Mouse (Mus musculus): ENCODE measurements around the gene Slc30a6. TPM values are rescaled to one million over a fixed set of nuclear protein-coding genes. Genes with fewer than 3 reads are reported as not detected.

The Slc30a6 gene
- total and polyA plus RNA-seq, 2 experiments from 2014 or later = 18.8 to 24.4 TPM

- no peaks in the 10 kb centered on the region for H3K9me3 ChIP-seq (ENCODE audit: low read length)
- H3K27me3 ChIP-seq (ENCODE audit: insufficient read depth, low read length) = no peaks in the 10 kb centered on the region
- 72% methylated on average over 4 of the region's 4 CpGs for WGBS
- H3K9ac ChIP-seq = 0 out of 2 replicates have a peak overlapping the region, but pooled peaks have one; percentile 69
- no peaks in the 10 kb centered on the region for H3K4me1 ChIP-seq (ENCODE audit: insufficient read depth)
- TF ChIP-seq CTCF (IDR thresholded peaks at IDR 0.05; ENCODE audit: low read depth) = no peak
- peaks cover 1% of the 10 kb centered on the region; the same call in 1 of the 2 replicates for H3K36me3 ChIP-seq (ENCODE audit: insufficient read depth)
- H3K4me2 ChIP-seq (ENCODE audit: low read depth) = no peak overlapping the region; the same call in 1 of the 2 replicates
- no peak overlapping the region for H3K4me3 ChIP-seq (ENCODE audit: low read depth, low read length)
- no peak for ATAC-seq
- H3K27ac ChIP-seq (ENCODE audit: low read depth, low read length) = no peak overlapping the region
- no peak for DNase-seq
These were observed 1.4 kb downstream of the Slc30a6 start for GRCm38 (mm10) chr17:74396766-74397165.

GRCm38 (mm10) chr17:74397173-74397572, 1.8 kb downstream of the Slc30a6 start:
- Histone ChIP-seq H3K4me2 (ENCODE audit: low read depth) (no peak overlapping the region), H3K36me3 (ENCODE audit: insufficient read depth) (peaks cover 5% of the 10 kb centered on the region), H3K27ac (ENCODE audit: low read depth, low read length) (no peak overlapping the region), H3K4me1 (ENCODE audit: insufficient read depth) (no peaks in the 10 kb centered on the region), H3K4me3 (ENCODE audit: low read depth, low read length) (no peak overlapping the region), H3K9me3 (ENCODE audit: low read length) (no peaks in the 10 kb centered on the region), H3K9ac (no peak overlapping the region), H3K27me3 (ENCODE audit: insufficient read depth, low read length) (no peaks in the 10 kb centered on the region)
- ATAC-seq (no peak), DNase-seq (no peak)
- 77% methylated on average over 2 of the region's 2 CpGs for WGBS
- TF ChIP-seq CTCF (IDR thresholded peaks at IDR 0.05; ENCODE audit: low read depth) = no peak

DNA sequence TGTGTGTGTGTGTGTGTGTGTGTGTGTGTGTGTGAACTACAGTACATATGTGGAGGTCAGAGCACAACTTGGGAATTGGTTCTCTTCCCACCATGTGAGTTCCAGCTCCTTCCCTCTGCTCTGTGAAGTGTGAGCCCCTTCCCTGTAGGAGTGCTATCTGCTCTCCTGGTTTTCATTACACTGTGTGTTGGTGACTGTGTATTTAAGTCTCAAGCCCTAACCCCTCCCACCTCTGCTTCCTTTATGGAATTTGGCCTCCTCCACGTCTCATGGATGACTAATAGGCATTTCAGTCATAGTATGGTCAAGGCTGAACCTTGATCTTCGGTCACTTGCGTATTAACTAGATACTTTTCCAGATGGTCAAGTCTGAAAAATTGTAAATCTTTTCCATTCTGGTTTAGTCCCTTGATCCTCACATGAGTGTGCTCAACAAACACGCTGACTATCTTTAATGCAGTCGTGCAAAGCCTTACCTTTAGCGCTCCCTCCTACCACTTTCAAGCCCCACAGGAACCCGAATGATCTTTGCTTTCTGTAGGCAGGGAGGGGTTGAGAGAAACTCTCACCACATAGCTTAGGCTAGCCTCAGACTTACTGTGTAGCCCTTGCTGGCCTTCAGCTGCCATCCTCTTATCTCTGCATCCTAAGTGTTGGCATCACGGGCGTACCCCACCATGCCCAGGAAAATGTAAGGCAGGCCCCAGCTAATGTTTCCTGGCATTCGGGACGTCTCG, 7.2 kb downstream of the Slc30a6 start:
- Histone ChIP-seq H3K9me3 (ENCODE audit: low read length) (no peaks in the 10 kb centered on the region), H3K9ac (no peak overlapping the region), H3K27me3 (ENCODE audit: insufficient read depth, low read length) (no peaks in the 10 kb centered on the region), H3K36me3 (ENCODE audit: insufficient read depth) (peaks cover 42% of the 10 kb centered on the region), H3K4me3 (ENCODE audit: low read depth, low read length) (no peak overlapping the region), H3K27ac (ENCODE audit: low read depth, low read length) (no peak overlapping the region), H3K4me2 (ENCODE audit: low read depth) (no peak overlapping the region), H3K4me1 (ENCODE audit: insufficient read depth) (no peaks in the 10 kb centered on the region)
- TF ChIP-seq CTCF (IDR thresholded peaks at IDR 0.05; ENCODE audit: low read depth) = no peak
- ATAC-seq (no peak), DNase-seq (no peak)
- WGBS = 96% methylated on average over 12 of the region's 12 CpGs

DNA sequence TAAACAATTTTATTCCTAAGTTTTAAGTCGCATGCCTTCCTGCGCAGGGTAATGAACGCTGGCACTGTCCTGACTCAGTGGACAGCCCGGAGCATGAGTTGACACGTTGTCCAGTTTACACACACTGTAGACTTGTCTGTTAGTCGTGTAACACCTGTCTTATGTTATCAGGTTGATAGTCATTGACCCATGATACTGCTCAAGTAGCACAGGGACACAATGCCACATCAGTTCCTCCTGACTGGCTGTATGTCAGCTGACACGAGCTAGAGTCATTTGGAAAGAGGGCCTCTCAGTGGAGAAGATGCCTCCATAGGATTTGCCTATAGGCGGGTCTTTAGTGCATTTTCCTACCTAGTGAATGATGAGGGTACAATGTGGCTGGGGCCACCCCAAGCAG, 11.1 kb downstream of the Slc30a6 start:
- H3K4me1 ChIP-seq (ENCODE audit: insufficient read depth) = no peaks in the 10 kb centered on the region
- no peak for TF ChIP-seq CTCF (IDR thresholded peaks at IDR 0.05; ENCODE audit: low read depth)
- peaks cover 64% of the 10 kb centered on the region for H3K36me3 ChIP-seq (ENCODE audit: insufficient read depth)
- DNase-seq (no peak), ATAC-seq (no peak)
- H3K4me2 ChIP-seq (ENCODE audit: low read depth) = no peak overlapping the region
- H3K4me3 ChIP-seq (ENCODE audit: low read depth, low read length) = no peak overlapping the region
- H3K9ac ChIP-seq = no peak overlapping the region
- no peaks in the 10 kb centered on the region for H3K9me3 ChIP-seq (ENCODE audit: low read length)
- no peak overlapping the region for H3K27ac ChIP-seq (ENCODE audit: low read depth, low read length)
- no peaks in the 10 kb centered on the region for H3K27me3 ChIP-seq (ENCODE audit: insufficient read depth, low read length)
- WGBS = 88% methylated on average over 8 of the region's 8 CpGs

DNA sequence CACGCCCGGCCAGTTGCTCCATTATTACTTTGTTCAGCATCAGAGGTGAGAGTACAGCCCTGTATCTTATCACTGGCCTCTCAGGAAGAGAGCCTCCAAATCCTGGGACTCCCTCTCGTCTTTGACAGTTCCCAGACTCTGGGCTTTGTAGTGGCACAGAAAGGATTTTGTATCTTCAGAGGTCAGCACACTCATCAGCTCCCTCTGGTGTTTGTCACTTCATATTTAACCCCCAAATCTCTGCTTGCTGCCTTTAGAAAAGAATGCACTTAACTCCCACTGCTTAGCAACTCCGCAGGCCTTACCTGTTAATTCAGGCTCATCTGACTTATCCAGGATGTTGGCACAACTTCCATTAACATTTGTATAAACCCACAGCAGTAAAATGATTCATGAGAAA, 14.3 kb downstream of the Slc30a6 start:
- ATAC-seq = no peak
- peak; percentile 25; the same call in 1 of the 2 replicates for TF ChIP-seq CTCF (IDR thresholded peaks at IDR 0.05; ENCODE audit: low read depth)
- Histone ChIP-seq H3K27me3 (ENCODE audit: insufficient read depth, low read length) (no peaks in the 10 kb centered on the region), H3K4me3 (ENCODE audit: low read depth, low read length) (no peak overlapping the region), H3K9ac (no peak overlapping the region), H3K4me2 (ENCODE audit: low read depth) (no peak overlapping the region), H3K9me3 (ENCODE audit: low read length) (no peaks in the 10 kb centered on the region), H3K36me3 (ENCODE audit: insufficient read depth) (peaks cover 64% of the 10 kb centered on the region), H3K4me1 (ENCODE audit: insufficient read depth) (no peaks in the 10 kb centered on the region), H3K27ac (ENCODE audit: low read depth, low read length) (no peak overlapping the region)
- no peak for DNase-seq
- 67% methylated on average over 4 of the region's 4 CpGs for WGBS

DNA sequence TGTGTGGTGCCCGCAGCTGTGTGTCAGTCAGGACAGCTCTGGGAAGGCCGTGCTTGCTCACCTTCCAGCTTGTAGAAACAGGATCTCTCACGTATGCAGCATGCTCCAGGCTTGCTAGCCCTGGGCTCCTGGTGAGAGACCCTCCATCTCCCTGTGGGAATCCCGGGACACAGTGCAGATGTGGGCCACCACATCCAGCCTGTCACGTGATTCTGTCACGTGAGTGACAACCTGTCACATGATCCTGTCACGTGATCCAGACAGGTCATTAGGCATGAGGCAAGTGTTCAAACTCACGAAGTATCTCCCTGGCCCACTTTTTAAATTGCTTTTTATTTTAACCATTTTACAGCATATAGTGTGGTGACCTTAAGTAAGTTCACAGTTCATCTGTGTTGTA, 17.9 kb downstream of the Slc30a6 start:
- Histone ChIP-seq H3K4me1 (ENCODE audit: insufficient read depth) (no peaks in the 10 kb centered on the region), H3K4me2 (ENCODE audit: low read depth) (no peak overlapping the region), H3K9me3 (ENCODE audit: low read length) (no peaks in the 10 kb centered on the region), H3K27me3 (ENCODE audit: insufficient read depth, low read length) (no peaks in the 10 kb centered on the region), H3K9ac (no peak overlapping the region), H3K27ac (ENCODE audit: low read depth, low read length) (no peak overlapping the region), H3K36me3 (ENCODE audit: insufficient read depth) (peaks cover 59% of the 10 kb centered on the region), H3K4me3 (ENCODE audit: low read depth, low read length) (no peak overlapping the region)
- 93% methylated on average over 8 of the region's 8 CpGs for WGBS
- ATAC-seq (no peak), DNase-seq (no peak)
- no peak for TF ChIP-seq CTCF (IDR thresholded peaks at IDR 0.05; ENCODE audit: low read depth)

DNA sequence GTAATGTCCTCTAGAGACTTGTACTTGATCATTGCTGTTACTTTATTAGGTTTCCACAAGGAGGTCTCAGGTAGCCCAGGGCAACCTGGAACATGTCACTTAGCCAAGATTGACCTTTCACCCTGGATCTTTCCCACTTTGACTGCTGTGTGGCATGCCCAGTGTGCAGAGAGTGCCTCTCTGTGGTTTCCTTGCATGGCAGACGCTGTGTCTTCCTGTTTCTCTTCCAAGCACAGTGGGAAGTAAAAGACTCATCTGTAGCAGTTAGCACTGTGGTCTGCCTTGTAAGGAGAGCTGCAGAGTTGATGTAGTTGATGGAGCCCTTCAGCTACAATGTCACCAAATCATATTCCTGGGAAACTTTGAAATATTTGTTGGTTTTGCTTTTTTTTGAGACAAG, 19.3 kb downstream of the Slc30a6 start:
- TF ChIP-seq CTCF (IDR thresholded peaks at IDR 0.05; ENCODE audit: low read depth) = no peak
- ATAC-seq = no peak
- 86% methylated on average over 1 of the region's 1 CpGs for WGBS
- no peaks in the 10 kb centered on the region for H3K4me1 ChIP-seq (ENCODE audit: insufficient read depth)
- no peak overlapping the region for H3K9ac ChIP-seq
- no peak overlapping the region for H3K4me2 ChIP-seq (ENCODE audit: low read depth)
- H3K36me3 ChIP-seq (ENCODE audit: insufficient read depth) = peaks cover 57% of the 10 kb centered on the region
- H3K4me3 ChIP-seq (ENCODE audit: low read depth, low read length) = no peak overlapping the region
- H3K9me3 ChIP-seq (ENCODE audit: low read length) = no peaks in the 10 kb centered on the region
- H3K27ac ChIP-seq (ENCODE audit: low read depth, low read length) = no peak overlapping the region
- H3K27me3 ChIP-seq (ENCODE audit: insufficient read depth, low read length) = no peaks in the 10 kb centered on the region
- DNase-seq = no peak

All from forebrain, postnatal 0 days (tissue).